Mouse (Mus musculus) kidney, adult 2 months (tissue): ENCODE measurements at regions not wholly inside any gene's neighbourhood (a gene's known extent, or its start where the extent isn't known, plus 50 kb on each side); places are given as distances from the start of the nearest gene placed in this dataset.

Experiments
- CTCF ChIP-seq: fragments of 200-500 bp; conservative IDR thresholded peaks from 2 replicates; pipeline ENCODE4 v1.5.1; 2011; ENCODE audit warnings: low read depth, mild to moderate bottlenecking, control low read depth, low read length, moderate library complexity, mixed read lengths; ENCODE audit not compliant: insufficient read depth, insufficient read length
- POLR2A ChIP-seq: fragments of 200-500 bp; IDR thresholded peaks from one replicate; pipeline ENCODE4 v1.6.1; 2011; ENCODE audit warnings: low read depth, low read length, control low read depth

DNA sequence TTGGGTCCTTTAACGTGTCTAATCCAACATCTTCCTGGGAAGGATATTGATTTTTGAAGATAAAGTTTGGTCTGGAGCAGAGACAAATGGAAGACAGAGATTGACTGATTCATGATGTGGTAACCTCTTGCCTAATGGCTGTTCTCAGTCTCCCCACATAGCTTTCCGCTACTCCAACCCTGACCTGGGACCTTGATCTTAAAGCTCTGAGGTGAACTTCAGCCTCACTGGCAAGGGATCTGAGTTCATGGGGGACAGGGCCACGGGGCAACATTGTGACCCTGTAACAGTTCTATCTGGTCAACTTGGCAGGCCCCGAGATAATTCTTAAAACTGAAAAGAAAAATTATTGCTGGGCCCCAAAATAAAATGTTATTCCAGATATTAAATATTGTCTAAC is 107.5 kb upstream of the Rad23b start:
- no peak for TF ChIP-seq CTCF
- TF ChIP-seq POLR2A: no peak
